Mouse (Mus musculus): ENCODE results near the gene Dmac2. TPM values are rescaled to one million over a fixed set of nuclear protein-coding genes. Genes with fewer than 3 reads are reported as not detected.

Dmac2 gene
- total RNA-seq, 2 experiments from 2014 or later = 45.7 to 45.9 TPM

DNA sequence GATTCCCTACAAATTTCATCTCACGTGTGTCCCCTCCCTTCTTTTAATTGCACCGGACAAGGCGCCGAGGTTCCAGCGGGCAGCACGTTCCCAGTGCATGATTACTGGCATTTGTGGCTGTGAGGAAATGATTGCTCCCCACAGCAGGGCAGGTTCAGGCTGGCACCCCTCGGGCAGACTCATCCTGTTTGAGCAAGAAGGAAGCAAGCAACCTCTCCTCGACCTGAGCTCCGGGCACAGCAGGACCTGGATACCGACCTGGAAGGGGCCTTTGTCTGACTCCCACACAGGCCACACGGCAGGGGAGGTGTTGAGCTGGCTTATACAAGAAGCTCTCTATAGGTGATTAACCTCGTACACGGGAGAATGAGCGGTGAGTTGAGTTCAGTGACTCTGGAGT is 25.9 kb downstream of the Dmac2 start:
- no peak for DNase-seq (ENCODE audit: low spot score in 2 of 2)
- intact Hi-C loops (cut with DNase I) = no loop called here

DNA sequence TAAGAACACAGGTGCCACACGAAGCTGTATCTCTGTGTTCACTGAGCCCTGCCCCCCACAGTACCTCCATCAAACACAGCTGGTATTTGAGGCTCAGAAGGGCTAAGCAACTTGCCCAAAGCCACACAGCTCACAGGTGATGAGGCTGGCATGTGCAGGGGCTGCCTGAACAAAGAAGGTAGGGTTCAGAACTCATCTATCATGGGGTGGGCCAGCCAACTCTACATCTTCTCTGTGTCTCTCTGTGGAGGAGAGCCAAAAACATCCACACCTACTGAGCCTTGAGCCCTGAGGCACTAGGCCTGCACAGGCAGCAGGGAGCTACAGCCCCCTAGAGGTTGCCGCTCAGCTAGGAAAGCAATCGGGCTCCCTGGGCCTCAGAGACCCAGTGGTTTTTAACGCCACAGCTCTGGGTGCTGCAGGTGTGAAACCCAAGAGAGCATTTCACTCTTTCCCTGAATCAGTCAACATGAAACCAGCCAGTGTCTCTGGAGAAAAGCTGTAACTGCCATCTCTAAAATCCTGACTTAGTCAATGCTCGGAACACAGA is 28.4 kb downstream of the Dmac2 start:
- no peak for DNase-seq (ENCODE audit: low spot score in 2 of 2)
- intact Hi-C loops (cut with DNase I) = no loop called here

DNA sequence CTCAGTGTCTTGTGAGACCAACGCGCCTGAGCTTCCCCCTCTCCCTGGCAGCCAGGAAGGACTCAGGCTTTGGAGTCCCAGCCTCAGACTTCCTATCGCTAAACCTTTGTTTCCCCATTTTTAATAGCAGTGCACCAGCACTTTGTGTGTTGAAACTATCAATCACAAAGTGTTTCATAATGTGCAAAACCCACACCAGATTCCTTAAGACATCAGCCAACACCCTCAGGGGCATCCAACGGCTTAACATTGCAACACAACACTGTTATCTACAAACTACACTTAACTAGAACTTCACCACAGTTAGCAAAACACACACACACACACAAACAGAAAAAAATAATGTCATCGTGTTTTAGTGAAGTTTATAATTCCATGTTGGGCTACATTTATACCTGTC is 30.6 kb downstream of the Dmac2 start:
- intact Hi-C loops (cut with DNase I) = no loop called here
- no peak for DNase-seq (ENCODE audit: low spot score in 2 of 2)

DNA sequence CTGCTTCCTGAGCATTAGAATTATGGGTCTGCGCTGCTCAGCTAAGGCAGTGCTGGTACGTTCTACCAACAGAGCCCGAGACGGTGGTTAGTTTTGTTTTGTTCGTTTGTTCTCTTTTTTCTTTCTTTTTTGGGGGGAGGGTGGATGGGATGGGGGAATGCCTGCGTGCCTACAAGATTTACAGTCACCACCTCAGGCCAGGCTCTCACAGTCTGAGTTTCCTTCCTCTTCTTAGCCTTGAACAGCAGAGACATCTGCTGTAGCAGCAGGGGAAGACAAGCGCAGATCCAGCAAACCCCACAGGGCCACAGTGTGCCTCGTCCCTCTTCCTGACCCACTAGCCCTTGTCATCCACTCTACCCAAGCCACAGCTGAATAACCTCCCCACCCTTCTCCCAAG is 32.1 kb downstream of the Dmac2 start:
- no peak for DNase-seq (ENCODE audit: low spot score in 2 of 2)
- intact Hi-C loops (cut with DNase I) = no loop called here

DNA sequence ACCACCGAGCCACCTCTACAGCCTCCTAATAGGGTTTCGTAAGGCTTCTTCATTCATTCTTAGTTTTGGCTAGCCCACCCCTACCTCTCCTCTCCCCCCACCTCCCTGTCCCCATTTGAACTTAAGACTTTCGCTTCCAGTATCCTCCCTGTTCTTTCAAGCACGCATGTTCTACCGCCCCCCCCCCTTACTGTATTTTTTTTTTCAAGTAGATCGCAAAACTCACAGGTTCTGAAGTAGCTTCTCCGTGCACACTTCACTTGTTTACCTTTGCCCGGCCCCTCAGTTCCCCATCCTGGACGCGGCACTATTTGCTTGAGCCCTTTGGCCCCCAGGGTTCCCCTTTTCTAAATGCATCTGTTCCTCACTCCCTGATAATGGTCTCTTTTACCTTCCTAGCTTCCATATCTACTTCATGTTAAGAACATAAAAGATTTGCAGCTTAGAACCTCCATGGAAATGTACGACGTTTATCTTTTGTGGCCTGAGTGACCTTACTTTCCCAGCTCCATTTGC is 33.1 kb downstream of the Dmac2 start:
- intact Hi-C loops (cut with DNase I) = no loop called here
- DNase-seq (ENCODE audit: low spot score in 2 of 2) = no peak

DNA sequence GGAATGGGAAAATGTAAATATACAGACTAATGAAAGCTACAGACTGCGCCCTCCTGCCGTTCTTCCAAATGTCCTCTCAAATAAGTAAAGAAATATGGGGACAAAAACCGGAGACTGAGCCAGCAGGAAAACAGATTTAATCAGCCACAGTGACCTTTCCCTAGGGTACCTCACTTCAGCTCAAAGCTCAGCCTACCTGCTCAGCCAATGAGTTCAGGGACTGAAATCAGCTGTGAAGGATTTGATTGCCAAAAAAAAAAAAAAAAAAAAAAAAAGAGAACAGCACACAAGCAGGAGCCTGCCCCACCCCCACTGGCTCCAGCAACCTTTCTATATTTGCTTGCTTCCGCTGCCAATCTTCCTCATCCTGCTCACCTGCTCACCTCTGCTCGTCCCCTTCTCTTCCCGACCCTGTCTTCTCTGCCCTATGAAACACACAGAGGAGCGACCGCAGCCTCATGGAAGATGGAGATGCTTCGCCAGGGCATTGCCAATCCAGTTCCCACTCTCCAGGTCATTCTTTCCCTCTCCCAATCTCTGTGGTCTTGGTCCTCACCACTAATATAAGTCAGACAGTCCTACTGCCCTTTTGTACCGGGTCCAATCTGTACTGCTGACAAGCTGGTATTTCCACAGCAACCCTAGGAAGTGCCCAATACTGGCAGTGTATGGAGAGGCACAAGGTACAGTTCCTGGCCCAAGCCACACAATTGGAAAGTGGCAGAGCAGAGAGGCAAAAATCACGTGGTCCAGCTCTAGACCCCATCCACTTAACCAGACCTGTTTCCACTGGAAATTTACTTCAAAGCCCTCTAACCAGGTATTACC is 36.6 kb downstream of the Dmac2 start:
- DNase-seq (ENCODE audit: low spot score in 2 of 2) = no peak
- intact Hi-C loops (cut with DNase I) = no loop called here

DNA sequence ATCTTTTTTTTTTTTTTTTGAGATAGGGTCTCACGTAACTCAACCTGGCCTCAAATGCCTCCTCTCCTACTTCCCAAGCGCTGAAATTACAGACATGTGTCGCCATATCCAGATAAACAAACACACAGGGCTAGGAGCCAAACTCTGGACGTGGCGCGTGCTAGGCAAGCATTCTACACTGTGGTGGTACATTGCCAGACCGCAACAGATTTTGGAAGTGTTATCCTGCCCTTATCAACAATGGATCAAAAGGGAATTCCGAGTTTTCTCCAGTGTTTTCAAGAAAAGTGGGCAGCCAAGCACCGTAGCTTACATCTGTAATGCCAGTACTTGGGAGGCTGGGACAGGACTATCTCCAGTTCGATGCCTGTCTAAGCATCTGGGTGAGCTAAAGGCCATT is 38.6 kb downstream of the Dmac2 start:
- no peak for DNase-seq (ENCODE audit: low spot score in 2 of 2)
- intact Hi-C loops (cut with DNase I) = no loop called here

DNA sequence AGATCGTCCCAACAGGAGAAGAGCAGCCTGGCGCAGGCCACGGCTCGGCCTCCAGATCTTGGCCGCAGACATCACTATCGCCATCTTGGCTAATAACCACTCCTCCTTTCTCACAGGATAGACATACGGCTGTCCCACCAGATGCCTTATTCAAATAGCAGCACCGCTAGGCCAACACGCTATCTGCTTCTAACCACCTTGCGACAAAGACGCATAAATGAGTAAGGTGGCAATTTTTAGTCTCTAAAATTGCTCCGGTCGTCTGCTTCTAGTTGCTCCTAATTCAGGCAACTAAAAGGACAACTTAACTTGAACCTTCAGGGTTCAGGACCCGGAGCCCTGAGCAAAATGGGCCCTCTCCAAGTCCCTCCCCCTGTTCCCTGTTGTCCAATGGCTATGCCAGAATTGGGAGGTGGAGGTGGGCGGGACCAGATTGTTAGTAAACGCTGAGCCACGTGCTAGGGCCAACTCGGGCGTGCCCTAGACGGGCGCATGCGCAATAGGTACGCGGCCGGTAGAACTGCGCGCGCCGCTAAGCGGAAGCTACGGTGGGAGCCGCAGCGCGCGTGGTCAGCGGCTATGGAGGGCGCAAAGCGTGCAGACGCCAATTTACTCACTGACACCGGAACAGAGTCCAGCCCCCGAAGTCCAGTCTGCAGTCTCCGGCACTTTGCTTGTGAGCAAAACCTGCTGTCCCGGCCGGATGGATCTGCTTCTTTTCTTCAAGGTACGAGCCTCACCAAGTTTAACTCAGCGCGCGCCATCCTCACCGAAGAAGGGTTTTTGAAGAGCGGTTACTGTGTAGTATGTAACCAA is 39.7 kb downstream of the Dmac2 start, which contains the start of the genes Bckdha and Exosc5:
Gene Bckdha (minus strand): TSS at position 325 of the 816 bp plus-strand sequence.
Gene Exosc5 (plus strand): TSS at position 508 of the 816 bp plus-strand sequence.
- intact Hi-C loops (cut with DNase I) = loop anchor here (1.0 kb wide), 1 partner anchor 17 kb away; no protein-coding TSS in a partner anchor

DNA sequence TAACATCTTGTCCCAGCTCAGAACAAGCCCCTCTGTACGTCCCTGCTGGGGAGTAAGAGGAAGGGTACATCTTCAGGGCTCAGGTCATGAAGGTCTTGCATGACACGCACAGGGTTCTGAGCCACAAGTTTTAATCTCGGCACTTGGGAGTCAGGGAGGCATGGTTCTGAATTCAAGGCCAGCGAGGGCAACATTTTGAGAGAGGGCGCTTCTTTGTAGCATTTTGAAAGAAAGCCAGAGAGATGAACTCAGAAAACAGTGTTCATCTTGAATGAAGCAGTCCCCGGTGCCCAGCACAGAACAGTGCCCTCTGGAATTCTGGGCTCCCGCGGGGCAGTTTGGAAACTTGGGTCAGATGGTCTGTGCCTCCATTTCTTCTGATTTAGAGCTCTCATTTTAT is 47.2 kb downstream of the Dmac2 start:
- intact Hi-C loops (cut with DNase I) = no loop called here
- no peak for DNase-seq (ENCODE audit: low spot score in 2 of 2)

More for the DNA sequence above, 39.7 kb downstream of the Dmac2 start, which contains the start of the genes Bckdha and Exosc5:
- DNase-seq (ENCODE audit: low spot score in 2 of 2) = peak; percentile 99 to 100

DNA sequence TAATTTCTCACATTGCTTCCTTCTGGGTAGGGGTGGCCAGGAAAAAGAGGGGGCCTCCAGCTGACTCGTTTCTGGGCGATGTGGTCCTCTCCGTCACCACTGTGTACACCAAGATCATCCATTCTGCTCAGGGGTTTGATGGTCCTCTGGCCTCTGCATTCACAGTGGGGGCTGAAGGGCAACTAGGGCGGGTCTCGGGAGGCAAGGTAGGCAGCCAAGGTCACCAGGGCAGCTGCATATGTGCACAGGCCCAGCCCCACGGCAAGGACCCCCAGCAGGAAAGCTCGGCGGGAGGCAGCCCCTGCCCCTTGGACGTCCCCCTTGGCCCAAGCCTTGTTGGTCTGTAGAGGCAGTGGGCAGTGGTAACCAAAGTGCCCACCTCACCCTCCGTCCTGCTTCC is 49.9 kb downstream of the Dmac2 start:
- DNase-seq (ENCODE audit: low spot score in 2 of 2) = no peak
- intact Hi-C loops (cut with DNase I) = no loop called here

DNA sequence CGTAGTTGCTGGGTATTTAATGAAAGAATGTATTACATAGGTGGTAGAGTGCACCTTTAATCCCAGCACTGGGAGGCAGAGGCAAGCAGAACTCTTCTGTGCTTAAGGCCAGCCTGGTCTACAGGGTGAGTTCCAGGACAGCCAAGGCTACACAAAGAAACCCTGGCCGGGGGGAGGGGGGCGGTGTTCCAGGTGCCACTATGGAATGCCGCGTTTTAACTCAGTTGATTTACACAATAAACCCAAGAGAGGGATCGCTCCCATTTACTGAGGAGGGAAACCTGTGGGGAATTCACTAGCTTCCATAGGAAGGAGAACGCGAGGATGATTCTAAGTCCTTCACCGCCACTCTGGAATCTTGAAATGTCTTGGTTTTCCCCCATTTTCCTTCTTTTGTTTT is 50.4 kb downstream of the Dmac2 start:
- intact Hi-C loops (cut with DNase I) = no loop called here
- DNase-seq (ENCODE audit: low spot score in 2 of 2) = no peak

DNA sequence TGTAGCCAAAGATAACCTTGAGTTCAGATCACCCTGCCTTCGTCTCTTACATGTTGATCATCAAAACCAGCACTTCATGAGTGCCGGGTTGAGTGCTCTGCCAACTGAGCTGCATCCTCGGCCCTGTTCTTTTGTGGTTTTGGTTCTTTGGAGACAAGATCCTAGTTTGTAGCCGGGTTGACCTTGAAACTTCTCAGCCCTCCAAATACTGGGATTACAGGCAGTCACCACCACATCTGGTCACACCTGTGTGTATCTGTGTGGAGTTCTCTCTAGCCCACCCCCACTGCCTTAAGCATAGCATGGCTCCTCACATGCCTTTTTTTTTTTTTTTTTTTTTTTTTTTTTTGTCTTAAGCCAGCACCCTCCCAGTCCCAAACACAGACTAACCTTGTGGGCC is 50.9 kb downstream of the Dmac2 start:
- intact Hi-C loops (cut with DNase I) = no loop called here

DNA sequence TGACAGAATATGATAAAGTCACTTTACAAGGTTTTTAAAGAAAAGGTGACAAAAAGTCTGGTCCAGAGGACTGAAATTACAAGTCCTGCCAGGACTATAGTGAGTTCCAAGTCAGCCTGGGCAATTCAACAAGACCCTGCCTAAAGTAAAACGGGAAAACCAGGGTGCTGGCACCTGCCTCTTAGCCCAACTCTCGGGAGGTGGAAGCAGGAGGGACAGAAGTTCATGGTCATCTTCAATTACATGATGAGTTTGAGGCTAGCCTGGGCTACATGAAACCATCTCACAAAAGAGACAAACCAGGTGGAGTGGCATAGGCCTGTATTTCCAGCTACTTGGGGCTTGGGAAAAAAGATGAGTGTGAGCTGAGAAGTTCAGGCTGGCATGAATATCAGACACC is 52.5 kb downstream of the Dmac2 start:
- intact Hi-C loops (cut with DNase I) = no loop called here

More for the DNA sequence above, 50.9 kb downstream of the Dmac2 start:
- no peak for DNase-seq (ENCODE audit: low spot score in 2 of 2)

DNA sequence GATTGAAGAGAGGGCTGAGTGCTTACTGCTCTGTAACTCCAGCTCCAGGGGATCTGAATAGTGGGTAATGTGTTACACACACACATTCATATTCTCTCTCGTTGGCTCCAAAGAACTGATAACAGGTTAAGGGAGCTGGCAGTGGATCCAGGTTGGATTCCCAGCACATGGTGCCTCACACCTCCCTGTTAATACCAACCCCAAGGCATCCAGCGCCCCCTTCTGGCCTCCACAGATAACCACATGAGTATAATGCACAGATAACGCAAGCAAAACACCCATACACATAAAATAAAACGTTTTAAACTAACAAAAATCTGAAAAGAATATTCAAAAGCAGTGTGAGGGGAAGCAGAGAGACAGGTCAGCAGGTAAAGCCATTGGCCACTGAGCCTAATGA is 53.2 kb downstream of the Dmac2 start:
- intact Hi-C loops (cut with DNase I) = no loop called here
- DNase-seq (ENCODE audit: low spot score in 2 of 2) = no peak

More for the DNA sequence above, 52.5 kb downstream of the Dmac2 start:
- DNase-seq (ENCODE audit: low spot score in 2 of 2) = no peak

DNA sequence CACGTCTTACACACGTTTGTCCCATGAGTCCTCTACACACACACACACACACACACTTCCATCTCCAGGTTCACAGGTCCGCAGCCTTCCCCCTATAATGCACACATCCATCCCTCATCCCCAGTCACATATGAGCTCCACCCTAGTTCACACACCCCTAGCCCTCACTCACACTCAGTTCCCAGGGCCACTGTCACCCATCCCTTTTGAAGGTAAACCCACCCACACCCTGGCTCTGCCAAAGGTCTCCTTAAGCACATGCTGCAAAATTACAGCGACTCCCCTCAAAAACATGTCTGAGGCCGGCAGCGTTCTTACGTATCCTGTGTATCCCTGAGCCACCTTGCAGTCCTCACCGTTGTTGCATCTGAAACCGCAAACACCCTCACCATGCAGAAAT is 55.1 kb downstream of the Dmac2 start:
- no peak for DNase-seq (ENCODE audit: low spot score in 2 of 2)
- intact Hi-C loops (cut with DNase I) = no loop called here

DNA sequence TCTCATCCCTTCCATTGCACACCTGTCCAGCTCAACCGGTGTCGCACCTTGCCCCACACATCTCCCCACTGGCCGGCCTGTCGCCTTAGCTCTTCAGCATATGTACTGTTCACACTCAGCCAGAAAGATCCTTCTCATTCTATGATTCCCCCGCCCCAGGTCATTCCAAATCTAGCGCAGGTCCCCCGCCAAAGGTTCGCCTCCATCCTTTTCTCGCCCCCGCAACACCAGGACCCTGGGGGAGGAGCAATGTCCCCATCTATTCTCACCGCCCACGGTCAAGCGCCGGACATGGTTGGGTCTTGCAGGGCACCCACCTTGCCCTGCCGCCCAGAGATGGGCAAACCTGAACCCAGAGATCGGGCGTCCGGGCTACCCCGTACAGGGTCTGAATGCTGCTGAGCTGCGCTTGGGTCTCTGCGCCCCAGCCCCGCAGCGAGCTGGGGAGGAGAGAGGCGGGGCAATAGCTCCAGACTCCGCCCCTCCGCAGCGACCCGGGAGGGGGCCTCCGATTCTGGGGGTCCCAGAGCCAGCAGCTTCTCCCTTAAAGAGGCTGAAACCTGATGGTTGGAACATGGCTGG is 55.6 kb downstream of the Dmac2 start, which contains the start of gene Tmem91:
Gene Tmem91 (minus strand): TSS at position 448 of the 582 bp plus-strand sequence.
- DNase-seq (ENCODE audit: low spot score in 2 of 2) = no peak
- intact Hi-C loops (cut with DNase I) = no loop called here
